Mouse (Mus musculus) liver, embryonic 16.5 days (tissue): Measurements from ENCODE around the gene Ptov1. TPM values are rescaled to one million over a fixed set of nuclear protein-coding genes. Genes with fewer than 3 reads are reported as not detected.

Experiments used
- ATAC-seq: fragments of 200-750 bp; cut with Nextera tagmentation; 2 replicates; pipeline ENCODE4 v1.8.0; 2017; ENCODE audit warnings: low read depth, mild to moderate bottlenecking, moderate number of reproducible peaks, moderate library complexity
- H3K27ac ChIP-seq: fragments of 300-500 bp; sonication (generic); 2 replicates; pipeline ENCODE4 v1.5.1; 2014; ENCODE audit warnings: mild to moderate bottlenecking, low read length
- H3K27me3 ChIP-seq: fragments of 300-500 bp; sonication (generic); 2 replicates; pipeline ENCODE4 v1.6.1; 2014; ENCODE audit warnings: low read depth, low read length, mixed read lengths; ENCODE audit not compliant: control insufficient read depth, insufficient read depth
- H3K36me3 ChIP-seq: fragments of 300-500 bp; sonication (generic); 2 replicates; pipeline ENCODE4 v1.6.1; 2014; ENCODE audit warnings: mild to moderate bottlenecking; ENCODE audit not compliant: control insufficient read depth, insufficient read depth
- H3K4me1 ChIP-seq: fragments of 300-500 bp; sonication (generic); 2 replicates; pipeline ENCODE4 v1.6.1; 2014; ENCODE audit warnings: low read depth, low read length, mixed read lengths; ENCODE audit not compliant: control insufficient read depth
- H3K4me2 ChIP-seq: fragments of 300-500 bp; sonication (generic); 2 replicates; pipeline ENCODE4 v1.6.1; 2014; ENCODE audit warnings: low read depth, low read length, mixed read lengths
- H3K4me3 ChIP-seq: fragments of 300-500 bp; sonication (generic); 2 replicates; pipeline ENCODE4 v1.5.1; 2014; ENCODE audit warnings: low read depth, mild to moderate bottlenecking, low read length
- H3K9ac ChIP-seq: fragments of 300-500 bp; sonication (generic); 2 replicates; pipeline ENCODE4 v1.6.1; 2014; ENCODE audit warnings: low read depth, low read length
- H3K9me3 ChIP-seq: fragments of 300-500 bp; sonication (generic); replicated peaks from 2 replicates; pipeline ENCODE4 v1.6.1; 2016; ENCODE audit warnings: low read length; ENCODE audit not compliant: control insufficient read depth
- WGBS: fragments of 180-500 bp; shearing (Covaris S2); extraction: QIAGEN DNeasy Blood & Tissue Kit; methylation state at CpG from one replicate; pipeline ENCODE4 v1.1.7; 2014; ENCODE audit not compliant: insufficient replicate concordance; 5-methylcytosine and 5-hydroxymethylcytosine counted together
- polyA plus RNA-seq: library from polyadenylated mRNA; unstranded; fragments of >200 nt; fragmentation: Nextera tagmentation; extraction: Ambion mirVana; gene quantifications from 2 replicates; pipeline ENCODE4 v1.2.1, GENCODE M21; 2015

Gene Ptov1
- polyA plus RNA-seq, 1 experiment from 2014 or later: 43.4 TPM

GRCm38 (mm10) chr7:44864595-44865542, 4.7 kb downstream of the Ptov1 start:
- Histone ChIP-seq H3K4me2 (no peak overlapping the region), H3K9me3 (no peaks in the 10 kb centered on the region), H3K4me1 (peaks cover 45% of the 10 kb centered on the region), H3K4me3 (no peak overlapping the region), H3K27me3 (no peaks in the 10 kb centered on the region), H3K27ac (no peak overlapping the region), H3K9ac (no peak overlapping the region), H3K36me3 (peaks cover 21% of the 10 kb centered on the region)
- ATAC-seq: no peak
- 74% methylated on average over 24 of the region's 24 CpGs for WGBS

GRCm38 (mm10) chr7:44863982-44864494, 5.5 kb downstream of the Ptov1 start:
- Histone ChIP-seq H3K36me3 (peaks cover 21% of the 10 kb centered on the region), H3K4me1 (peaks cover 44% of the 10 kb centered on the region), H3K9me3 (no peaks in the 10 kb centered on the region), H3K4me3 (no peak overlapping the region), H3K9ac (no peak overlapping the region), H3K27me3 (no peaks in the 10 kb centered on the region), H3K4me2 (no peak overlapping the region), H3K27ac (no peak overlapping the region)
- ATAC-seq: no peak
- WGBS: 79% methylated on average over 11 of the region's 11 CpGs

- Histone ChIP-seq H3K9ac (no peak overlapping the region), H3K27ac (no peak overlapping the region), H3K9me3 (no peaks in the 10 kb centered on the region), H3K4me1 (peaks cover 41% of the 10 kb centered on the region), H3K36me3 (peaks cover 21% of the 10 kb centered on the region), H3K4me2 (no peak overlapping the region), H3K27me3 (no peaks in the 10 kb centered on the region), H3K4me3 (no peak overlapping the region)
- 89% methylated on average over 14 of the region's 14 CpGs for WGBS
- ATAC-seq: no peak
Measured at GRCm38 (mm10) chr7:44863210-44863609, 6.4 kb downstream of the Ptov1 start.

- Histone ChIP-seq H3K9me3 (no peaks in the 10 kb centered on the region), H3K36me3 (peaks cover 21% of the 10 kb centered on the region), H3K4me1 (peaks cover 44% of the 10 kb centered on the region), H3K4me3 (no peak overlapping the region), H3K27ac (no peak overlapping the region), H3K9ac (no peak overlapping the region), H3K27me3 (no peaks in the 10 kb centered on the region), H3K4me2 (no peak overlapping the region)
- 87% methylated on average over 8 of the region's 8 CpGs for WGBS
- no peak for ATAC-seq
Measured at GRCm38 (mm10) chr7:44862434-44862833, 7.2 kb downstream of the Ptov1 start.

GRCm38 (mm10) chr7:44861429-44861816, 8.2 kb downstream of the Ptov1 start:
- peaks cover 21% of the 10 kb centered on the region for H3K36me3 ChIP-seq
- no peak overlapping the region for H3K9ac ChIP-seq
- WGBS: 86% methylated on average over 14 of the region's 14 CpGs
- H3K27me3 ChIP-seq: no peaks in the 10 kb centered on the region
- no peak overlapping the region for H3K4me3 ChIP-seq
- no peak overlapping the region for H3K27ac ChIP-seq
- H3K9me3 ChIP-seq: no peaks in the 10 kb centered on the region
- H3K4me1 ChIP-seq: peaks cover 38% of the 10 kb centered on the region
- ATAC-seq: no peak
- H3K4me2 ChIP-seq: no peak overlapping the region

- no peak overlapping the region for H3K4me2 ChIP-seq
- 59% methylated on average over 22 of the region's 22 CpGs for WGBS
- H3K9ac ChIP-seq: no peak overlapping the region
- 0 out of 2 replicates have a peak, but pooled peaks have one; percentile 6 for ATAC-seq
- peaks cover 21% of the 10 kb centered on the region for H3K36me3 ChIP-seq
- no peaks in the 10 kb centered on the region for H3K27me3 ChIP-seq
- no peak overlapping the region for H3K27ac ChIP-seq
- peaks cover 38% of the 10 kb centered on the region for H3K4me1 ChIP-seq
- H3K4me3 ChIP-seq: no peak overlapping the region
- no peaks in the 10 kb centered on the region for H3K9me3 ChIP-seq
Measured at GRCm38 (mm10) chr7:44860576-44861428, 8.8 kb downstream of the Ptov1 start.

- H3K27ac ChIP-seq: no peak overlapping the region
- H3K4me3 ChIP-seq: no peak overlapping the region
- peaks cover 21% of the 10 kb centered on the region for H3K36me3 ChIP-seq
- H3K4me1 ChIP-seq: peaks cover 38% of the 10 kb centered on the region
- 81% methylated on average over 11 of the region's 11 CpGs for WGBS
- ATAC-seq: no peak
- no peaks in the 10 kb centered on the region for H3K27me3 ChIP-seq
- no peak overlapping the region for H3K4me2 ChIP-seq
- H3K9ac ChIP-seq: no peak overlapping the region
- no peaks in the 10 kb centered on the region for H3K9me3 ChIP-seq
Measured at GRCm38 (mm10) chr7:44859896-44860295, 9.7 kb downstream of the Ptov1 start.

- Histone ChIP-seq H3K27ac (peak overlapping the region; percentile 99), H3K4me3 (peak overlapping the region; percentile 97), H3K4me2 (peak overlapping the region; percentile 98), H3K4me1 (peaks cover 50% of the 10 kb centered on the region), H3K36me3 (peaks cover 4% of the 10 kb centered on the region), H3K9ac (peak overlapping the region; percentile 95), H3K9me3 (no peaks in the 10 kb centered on the region), H3K27me3 (no peaks in the 10 kb centered on the region)
- ATAC-seq: no peak
- 22% methylated on average over 8 of the region's 8 CpGs for WGBS
Measured at GRCm38 (mm10) chr7:44857905-44858304, 11.7 kb downstream of the Ptov1 start.
